Mouse (Mus musculus) intestine, embryonic 16.5 days (tissue): ENCODE measurements at regions not wholly inside any gene's neighbourhood (a gene's known extent, or its start where the extent isn't known, plus 50 kb on each side); places are given as distances from the start of the nearest gene placed in this dataset.

ENCODE experiments used
- ATAC-seq: fragments of 200-750 bp; cut with Nextera tagmentation; 2 replicates; pipeline ENCODE4 v1.8.0; 2017; ENCODE audit warnings: moderate TSS enrichment, moderate library complexity
- H3K27ac ChIP-seq: fragments of 300-500 bp; sonication (generic); 2 replicates; pipeline ENCODE4 v1.5.1; 2014; ENCODE audit warnings: mild to moderate bottlenecking, low read length
- H3K27me3 ChIP-seq: fragments of 300-500 bp; sonication (generic); replicated peaks from 2 replicates; pipeline ENCODE4 v1.6.1; 2014; ENCODE audit warnings: low read length, control low read depth, mixed read lengths; ENCODE audit not compliant: control insufficient read depth, insufficient read depth
- H3K36me3 ChIP-seq: fragments of 300-500 bp; sonication (generic); 2 replicates; pipeline ENCODE4 v1.6.1; 2014; ENCODE audit warnings: low read length, control low read depth; ENCODE audit not compliant: control insufficient read depth, insufficient read depth
- H3K4me1 ChIP-seq: fragments of 300-500 bp; sonication (generic); 2 replicates; pipeline ENCODE4 v1.6.1; 2014; ENCODE audit warnings: low read length, control low read depth, mixed read lengths; ENCODE audit not compliant: control insufficient read depth, insufficient read depth
- H3K4me2 ChIP-seq: fragments of 300-500 bp; sonication (generic); 2 replicates; pipeline ENCODE4 v1.6.1; 2014; ENCODE audit warnings: low read depth, low read length, control low read depth
- H3K4me3 ChIP-seq: fragments of 300-500 bp; sonication (generic); 2 replicates; pipeline ENCODE4 v1.5.1; 2014; ENCODE audit warnings: mild to moderate bottlenecking, low read length
- H3K9ac ChIP-seq: fragments of 300-500 bp; sonication (generic); 2 replicates; pipeline ENCODE4 v1.6.1; 2014; ENCODE audit warnings: low read depth, low read length
- H3K9me3 ChIP-seq: fragments of 300-500 bp; sonication (generic); 2 replicates; pipeline ENCODE4 v1.6.1; 2016; ENCODE audit warnings: low read length, control low read depth; ENCODE audit not compliant: control insufficient read depth
- WGBS: fragments of 180-500 bp; shearing (Covaris S2); extraction: QIAGEN DNeasy Blood & Tissue Kit; methylation state at CpG from one replicate; pipeline ENCODE4 v1.1.7; 2014; 5-methylcytosine and 5-hydroxymethylcytosine counted together

GRCm38 (mm10) chr1:111754263-111754857 is 110.4 kb downstream of the Dsel start:
- Histone ChIP-seq H3K4me3 (no peak overlapping the region), H3K27ac (no peak overlapping the region), H3K36me3 (no peaks in the 10 kb centered on the region), H3K27me3 (no peaks in the 10 kb centered on the region), H3K9ac (no peak overlapping the region), H3K4me2 (peak overlapping the region; percentile 23; the same call in 1 of the 2 replicates), H3K9me3 (no peaks in the 10 kb centered on the region), H3K4me1 (no peaks in the 10 kb centered on the region)
- WGBS: 19% methylated on average over 17 of the region's 20 CpGs
- no peak for ATAC-seq
